Mouse (Mus musculus) neural tube, embryonic 12.5 days (tissue): Measurements from ENCODE around the gene Prkaa2. TPM values are rescaled to one million over a fixed set of nuclear protein-coding genes. Genes with fewer than 3 reads are reported as not detected.

ENCODE experiments used
- ATAC-seq: fragments of 200-750 bp; cut with Nextera tagmentation; 2 replicates; pipeline ENCODE4 v1.8.0; 2017; ENCODE audit warnings: low read depth, mild to moderate bottlenecking, moderate TSS enrichment, moderate library complexity; ENCODE audit not compliant: low FRiP score
- H3K27ac ChIP-seq: fragments of 300-500 bp; sonication (generic); 2 replicates; pipeline ENCODE4 v1.5.1; 2016
- H3K27me3 ChIP-seq: fragments of 300-500 bp; sonication (generic); replicated peaks from 2 replicates; pipeline ENCODE4 v1.6.1; 2016; ENCODE audit warnings: mild to moderate bottlenecking
- H3K36me3 ChIP-seq: fragments of 300-500 bp; sonication (generic); 2 replicates; pipeline ENCODE4 v1.6.1; 2016; ENCODE audit warnings: mild to moderate bottlenecking
- H3K4me1 ChIP-seq: fragments of 300-500 bp; sonication (generic); 2 replicates; pipeline ENCODE4 v1.6.1; 2016
- H3K4me2 ChIP-seq: fragments of 300-500 bp; sonication (generic); replicated peaks from 2 replicates; pipeline ENCODE4 v1.6.1; 2016; ENCODE audit warnings: mild to moderate bottlenecking
- H3K4me3 ChIP-seq: fragments of 300-500 bp; sonication (generic); 2 replicates; pipeline ENCODE4 v1.5.1; 2016
- H3K9ac ChIP-seq: fragments of 300-500 bp; sonication (generic); 2 replicates; pipeline ENCODE4 v1.6.1; 2016; ENCODE audit warnings: mild to moderate bottlenecking
- H3K9me3 ChIP-seq: fragments of 300-500 bp; sonication (generic); 2 replicates; pipeline ENCODE4 v1.6.1; 2016; ENCODE audit warnings: mild to moderate bottlenecking
- WGBS: fragments of 180-500 bp; shearing (Covaris S2); methylation state at CpG from one replicate; pipeline ENCODE4 v1.1.7; 2016; 5-methylcytosine and 5-hydroxymethylcytosine counted together
- polyA plus RNA-seq: library from polyadenylated mRNA; unstranded; fragments of >200 nt; fragmentation: Nextera tagmentation; extraction: Ambion mirVana; gene quantifications from 2 replicates; pipeline ENCODE4 v1.2.1, GENCODE M21; 2016

Gene Prkaa2
- polyA plus RNA-seq, 1 experiment from 2014 or later = 6.8 TPM

GRCm38 (mm10) chr4:105133350-105134050, 23.8 kb upstream of the Prkaa2 start:
- Histone ChIP-seq H3K4me1 (no peaks in the 10 kb centered on the region), H3K4me3 (no peak overlapping the region), H3K27ac (no peak overlapping the region), H3K9me3 (no peaks in the 10 kb centered on the region), H3K27me3 (no peaks in the 10 kb centered on the region), H3K9ac (no peak overlapping the region), H3K4me2 (no peak overlapping the region), H3K36me3 (no peaks in the 10 kb centered on the region)
- WGBS = 79% methylated on average over 4 of the region's 4 CpGs
- no peak for ATAC-seq

GRCm38 (mm10) chr4:105131756-105132314, 22.1 kb upstream of the Prkaa2 start:
- no peak overlapping the region for H3K9ac ChIP-seq
- H3K4me3 ChIP-seq = no peak overlapping the region
- H3K9me3 ChIP-seq = no peaks in the 10 kb centered on the region
- no peaks in the 10 kb centered on the region for H3K36me3 ChIP-seq
- no peaks in the 10 kb centered on the region for H3K27me3 ChIP-seq
- H3K4me2 ChIP-seq = no peak overlapping the region
- no peak for ATAC-seq
- H3K4me1 ChIP-seq = no peaks in the 10 kb centered on the region
- 86% methylated on average over 9 of the region's 9 CpGs for whole genome bisulfite sequencing
- no peak overlapping the region for H3K27ac ChIP-seq

- no peaks in the 10 kb centered on the region for H3K4me1 ChIP-seq
- no peak overlapping the region for H3K27ac ChIP-seq
- no peaks in the 10 kb centered on the region for H3K9me3 ChIP-seq
- no peak overlapping the region for H3K4me3 ChIP-seq
- ATAC-seq = no peak
- H3K27me3 ChIP-seq = no peaks in the 10 kb centered on the region
- H3K4me2 ChIP-seq = no peak overlapping the region
- no peaks in the 10 kb centered on the region for H3K36me3 ChIP-seq
- WGBS = 73% methylated on average over 7 of the region's 7 CpGs
- no peak overlapping the region for H3K9ac ChIP-seq
These were observed 19.5 kb upstream of the Prkaa2 start for GRCm38 (mm10) chr4:105129212-105129611.

- ATAC-seq = no peak
- no peak overlapping the region for H3K4me2 ChIP-seq
- H3K27me3 ChIP-seq = no peaks in the 10 kb centered on the region
- H3K36me3 ChIP-seq = no peaks in the 10 kb centered on the region
- 47% methylated on average over 8 of the region's 8 CpGs for WGBS
- no peak overlapping the region for H3K9ac ChIP-seq
- no peaks in the 10 kb centered on the region for H3K9me3 ChIP-seq
- no peaks in the 10 kb centered on the region for H3K4me1 ChIP-seq
- no peak overlapping the region for H3K27ac ChIP-seq
- H3K4me3 ChIP-seq = no peak overlapping the region
These were observed 12.7 kb upstream of the Prkaa2 start for GRCm38 (mm10) chr4:105122429-105122828.

- H3K27me3 ChIP-seq = no peaks in the 10 kb centered on the region
- no peaks in the 10 kb centered on the region for H3K9me3 ChIP-seq
- no peak overlapping the region for H3K4me3 ChIP-seq
- no peaks in the 10 kb centered on the region for H3K36me3 ChIP-seq
- no peak overlapping the region for H3K27ac ChIP-seq
- 70% methylated on average over 6 of the region's 6 CpGs for whole genome bisulfite sequencing
- H3K4me2 ChIP-seq = no peak overlapping the region
- ATAC-seq = no peak
- no peak overlapping the region for H3K9ac ChIP-seq
- no peaks in the 10 kb centered on the region for H3K4me1 ChIP-seq
These were observed 11.4 kb upstream of the Prkaa2 start for GRCm38 (mm10) chr4:105121081-105121480.

GRCm38 (mm10) chr4:105113468-105113867, 3.8 kb upstream of the Prkaa2 start:
- H3K27ac ChIP-seq = no peak overlapping the region
- no peaks in the 10 kb centered on the region for H3K36me3 ChIP-seq
- no peaks in the 10 kb centered on the region for H3K4me1 ChIP-seq
- no peak overlapping the region for H3K4me3 ChIP-seq
- no peaks in the 10 kb centered on the region for H3K27me3 ChIP-seq
- no peak for ATAC-seq
- no peak overlapping the region for H3K4me2 ChIP-seq
- no peak overlapping the region for H3K9ac ChIP-seq
- 83% methylated on average over 3 of the region's 3 CpGs for WGBS
- no peaks in the 10 kb centered on the region for H3K9me3 ChIP-seq

- Histone ChIP-seq H3K4me1 (no peaks in the 10 kb centered on the region), H3K27ac (no peak overlapping the region), H3K9me3 (no peaks in the 10 kb centered on the region), H3K4me3 (no peak overlapping the region), H3K36me3 (no peaks in the 10 kb centered on the region), H3K9ac (no peak overlapping the region), H3K27me3 (no peaks in the 10 kb centered on the region), H3K4me2 (no peak overlapping the region)
- ATAC-seq = no peak
- 88% methylated on average over 5 of the region's 5 CpGs for WGBS
These were observed 3.4 kb upstream of the Prkaa2 start for GRCm38 (mm10) chr4:105113042-105113441.

- Histone ChIP-seq H3K4me1 (no peaks in the 10 kb centered on the region), H3K27ac (no peak overlapping the region), H3K9ac (no peak overlapping the region), H3K27me3 (no peaks in the 10 kb centered on the region), H3K36me3 (no peaks in the 10 kb centered on the region), H3K4me2 (no peak overlapping the region), H3K4me3 (no peak overlapping the region), H3K9me3 (no peaks in the 10 kb centered on the region)
- no peak for ATAC-seq
- 90% methylated on average over 11 of the region's 11 CpGs for WGBS
These were observed 2.1 kb upstream of the Prkaa2 start for GRCm38 (mm10) chr4:105111770-105112169.

- no peaks in the 10 kb centered on the region for H3K9me3 ChIP-seq
- no peaks in the 10 kb centered on the region for H3K27me3 ChIP-seq
- peak overlapping the region; percentile 70; the same call in 1 of the 2 replicates for H3K4me3 ChIP-seq
- peak overlapping the region; percentile 78; the same call in 1 of the 2 replicates for H3K9ac ChIP-seq
- H3K27ac ChIP-seq = no peak overlapping the region
- 52% methylated on average over 4 of the region's 4 CpGs for WGBS
- H3K4me2 ChIP-seq = peak overlapping the region; percentile 93
- H3K36me3 ChIP-seq = no peaks in the 10 kb centered on the region
- ATAC-seq = no peak
- H3K4me1 ChIP-seq = no peaks in the 10 kb centered on the region
These were observed 970 bp upstream of the Prkaa2 start for GRCm38 (mm10) chr4:105110684-105111035.

GRCm38 (mm10) chr4:105109990-105110683, 447 bp upstream of the Prkaa2 start:
- Histone ChIP-seq H3K4me1 (no peaks in the 10 kb centered on the region), H3K36me3 (no peaks in the 10 kb centered on the region), H3K4me2 (peak overlapping the region; percentile 93), H3K4me3 (peak overlapping the region; percentile 70), H3K9ac (peak overlapping the region; percentile 78), H3K27me3 (no peaks in the 10 kb centered on the region), H3K9me3 (no peaks in the 10 kb centered on the region), H3K27ac (no peak overlapping the region; the same call in 1 of the 2 replicates)
- ATAC-seq = peak; percentile 69
- 3% methylated on average over 23 of the region's 24 CpGs for WGBS

- Histone ChIP-seq H3K27me3 (no peaks in the 10 kb centered on the region), H3K9ac (peak overlapping the region; percentile 78)
- 37% methylated on average over 5 of the region's 5 CpGs for WGBS
These were observed 970 bp downstream of the Prkaa2 start for GRCm38 (mm10) chr4:105108641-105109198.

GRCm38 (mm10) chr4:105107943-105108640, 1.6 kb downstream of the Prkaa2 start:
- H3K4me1 ChIP-seq = no peaks in the 10 kb centered on the region
- ATAC-seq = no peak
- H3K4me2 ChIP-seq = 0 out of 2 replicates have a peak overlapping the region, but pooled peaks have one; percentile 93
- H3K9ac ChIP-seq = no peak overlapping the region
- no peaks in the 10 kb centered on the region for H3K27me3 ChIP-seq
- H3K36me3 ChIP-seq = no peaks in the 10 kb centered on the region
- 72% methylated on average over 12 of the region's 12 CpGs for WGBS
- H3K4me3 ChIP-seq = no peak overlapping the region
- no peak overlapping the region for H3K27ac ChIP-seq
- no peaks in the 10 kb centered on the region for H3K9me3 ChIP-seq

More at GRCm38 (mm10) chr4:105108641-105109198, 970 bp downstream of the Prkaa2 start:
- peak overlapping the region; percentile 93 for H3K4me2 ChIP-seq
- no peaks in the 10 kb centered on the region for H3K9me3 ChIP-seq
- no peak; the same call in 1 of the 2 replicates for ATAC-seq
- H3K4me1 ChIP-seq = no peaks in the 10 kb centered on the region
- peak overlapping the region; percentile 70 for H3K4me3 ChIP-seq
- H3K36me3 ChIP-seq = no peaks in the 10 kb centered on the region
- no peak overlapping the region for H3K27ac ChIP-seq
